Mouse (Mus musculus): Measurements from ENCODE around the gene Ccser1. TPM values are rescaled to one million over a fixed set of nuclear protein-coding genes. Genes with fewer than 3 reads are reported as not detected.
A peak's percentile ranks its signal among the peaks of the same experiment; 100 is the strongest.

Ccser1 gene
- total RNA-seq, 1 experiment = 4.1 TPM

DNA sequence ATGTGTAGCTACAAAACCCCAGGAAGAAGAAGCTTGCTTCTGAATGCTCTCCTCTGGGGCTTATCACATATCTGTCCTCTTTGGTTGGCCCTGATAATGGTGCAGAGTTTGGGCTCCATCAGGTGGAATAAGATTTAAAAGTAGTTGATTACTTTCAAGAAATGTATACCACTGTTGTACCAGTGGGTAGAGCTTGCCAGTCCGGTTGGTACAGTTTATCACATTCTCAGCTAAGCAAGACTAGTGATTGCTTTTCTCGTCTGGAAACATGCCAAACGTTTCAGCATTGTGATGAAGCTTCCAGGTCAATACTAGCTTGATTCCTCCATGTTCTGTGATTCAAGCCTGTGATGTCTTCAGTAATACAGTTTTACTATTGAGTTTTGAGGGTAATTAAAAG, 441.6 kb downstream of the Ccser1 start:
- no peak for TF ChIP-seq MAFK (IDR thresholded peaks at IDR 0.05; ENCODE audit: insufficient read depth, low read depth, low read length)
- no peak for TF ChIP-seq HCFC1 (IDR thresholded peaks at IDR 0.05; ENCODE audit: borderline replicate concordance, insufficient read depth, low read length)
- no peak for TF ChIP-seq ZNF384 (IDR thresholded peaks at IDR 0.05; ENCODE audit: low read depth, low read length)
- no peak for TF ChIP-seq CHD2 (IDR thresholded peaks at IDR 0.05; ENCODE audit: low read depth, low read length)
- no peak for TF ChIP-seq ZC3H11A (IDR thresholded peaks at IDR 0.05; ENCODE audit: borderline replicate concordance, low read depth, low read length)
- H3K9me3 ChIP-seq (ENCODE audit: control insufficient read depth, insufficient read depth, low read depth, low read length) = no peaks in the 10 kb centered on the region
- no peaks in the 10 kb centered on the region for H3K36me3 ChIP-seq (ENCODE audit: control insufficient read depth, insufficient read depth, low read length, poor library complexity, severe bottlenecking)
- H3K9ac ChIP-seq (ENCODE audit: insufficient read depth, low read depth, low read length, poor library complexity, severe bottlenecking) = no peak overlapping the region
- H3K4me3 ChIP-seq (ENCODE audit: insufficient read depth in 1 of 2, low read depth in 1 of 2, low read length in 2 of 2, poor library complexity in 1 of 2, severe bottlenecking in 1 of 2) = no peak overlapping the region
- no peak for DNase-seq (ENCODE audit: low read depth, low spot score)
- no peak overlapping the region for H3K27ac ChIP-seq (ENCODE audit: insufficient read depth, low read depth, low read length, poor library complexity, severe bottlenecking)
- H3K4me1 ChIP-seq (ENCODE audit: control insufficient read depth in 2 of 2, insufficient read depth in 2 of 2, low read length in 2 of 2, poor library complexity in 1 of 2) = no peaks in the 10 kb centered on the region
- in situ Hi-C loops (cut with MboI; ENCODE audit: low sequenced_read_pairs in 2 of 2, unreplicated experiment in 2 of 2) = no loop called here

DNA sequence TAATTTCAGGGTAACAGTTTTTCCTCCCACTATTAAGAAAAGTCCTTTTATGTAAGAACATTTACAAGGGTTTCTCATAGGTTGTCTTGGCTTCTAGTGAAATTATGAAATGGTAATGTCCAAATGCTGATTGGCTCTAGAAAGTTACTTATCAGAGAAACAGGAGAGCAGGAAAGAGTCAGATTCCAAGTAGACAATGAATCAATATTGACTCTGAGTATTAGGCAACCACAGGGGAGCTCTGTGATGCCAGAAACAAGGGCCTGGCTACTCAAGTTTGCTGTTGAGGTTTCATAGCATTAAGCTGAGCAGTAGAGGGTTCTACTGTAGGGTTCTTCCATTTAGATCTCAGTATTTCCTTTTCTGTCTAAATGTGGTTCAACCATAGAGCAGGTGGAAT, 481.3 kb downstream of the Ccser1 start:
- TF ChIP-seq ZC3H11A (IDR thresholded peaks at IDR 0.05; ENCODE audit: borderline replicate concordance, low read depth, low read length) = no peak
- TF ChIP-seq ZNF384 (IDR thresholded peaks at IDR 0.05; ENCODE audit: low read depth, low read length) = no peak
- no peak for TF ChIP-seq MAFK (IDR thresholded peaks at IDR 0.05; ENCODE audit: insufficient read depth, low read depth, low read length)
- no peak overlapping the region for H3K9ac ChIP-seq (ENCODE audit: insufficient read depth, low read depth, low read length, poor library complexity, severe bottlenecking)
- no peaks in the 10 kb centered on the region for H3K36me3 ChIP-seq (ENCODE audit: control insufficient read depth, insufficient read depth, low read length, poor library complexity, severe bottlenecking)
- in situ Hi-C loops (cut with MboI; ENCODE audit: low sequenced_read_pairs in 2 of 2, unreplicated experiment in 2 of 2) = no loop called here
- H3K9me3 ChIP-seq (ENCODE audit: control insufficient read depth, insufficient read depth, low read depth, low read length) = no peaks in the 10 kb centered on the region
- no peak overlapping the region for H3K27ac ChIP-seq (ENCODE audit: insufficient read depth, low read depth, low read length, poor library complexity, severe bottlenecking)
- no peak overlapping the region for H3K4me3 ChIP-seq (ENCODE audit: insufficient read depth in 1 of 2, low read depth in 1 of 2, low read length in 2 of 2, poor library complexity in 1 of 2, severe bottlenecking in 1 of 2)
- no peak for DNase-seq (ENCODE audit: low read depth, low spot score)
- H3K4me1 ChIP-seq (ENCODE audit: control insufficient read depth in 2 of 2, insufficient read depth in 2 of 2, low read length in 2 of 2, poor library complexity in 1 of 2) = no peaks in the 10 kb centered on the region

- no peak for DNase-seq (ENCODE audit: low read depth, low spot score)
- no peak for TF ChIP-seq ZNF384 (IDR thresholded peaks at IDR 0.05; ENCODE audit: low read depth, low read length)
- no peak for TF ChIP-seq ZC3H11A (IDR thresholded peaks at IDR 0.05; ENCODE audit: borderline replicate concordance, low read depth, low read length)
- no peak for TF ChIP-seq CHD2 (IDR thresholded peaks at IDR 0.05; ENCODE audit: low read depth, low read length)
- TF ChIP-seq HCFC1 (IDR thresholded peaks at IDR 0.05; ENCODE audit: borderline replicate concordance, insufficient read depth, low read length) = no peak
- TF ChIP-seq MAFK (IDR thresholded peaks at IDR 0.05; ENCODE audit: insufficient read depth, low read depth, low read length) = no peak
- H3K4me3 ChIP-seq (ENCODE audit: insufficient read depth in 1 of 2, low read depth in 1 of 2, low read length in 2 of 2, poor library complexity in 1 of 2, severe bottlenecking in 1 of 2) = no peak overlapping the region
- no peaks in the 10 kb centered on the region for H3K9me3 ChIP-seq (ENCODE audit: control insufficient read depth, insufficient read depth, low read depth, low read length)
- in situ Hi-C loops (cut with MboI; ENCODE audit: low sequenced_read_pairs in 2 of 2, unreplicated experiment in 2 of 2) = no loop called here
- no peaks in the 10 kb centered on the region for H3K4me1 ChIP-seq (ENCODE audit: control insufficient read depth in 2 of 2, insufficient read depth in 2 of 2, low read length in 2 of 2, poor library complexity in 1 of 2)
- H3K9ac ChIP-seq (ENCODE audit: insufficient read depth, low read depth, low read length, poor library complexity, severe bottlenecking) = no peak overlapping the region
- H3K36me3 ChIP-seq (ENCODE audit: control insufficient read depth, insufficient read depth, low read length, poor library complexity, severe bottlenecking) = no peaks in the 10 kb centered on the region
- H3K27ac ChIP-seq (ENCODE audit: insufficient read depth, low read depth, low read length, poor library complexity, severe bottlenecking) = no peak overlapping the region
These were observed 484.4 kb downstream of the Ccser1 start for GRCm38 (mm10) chr6:61664572-61664971.

DNA sequence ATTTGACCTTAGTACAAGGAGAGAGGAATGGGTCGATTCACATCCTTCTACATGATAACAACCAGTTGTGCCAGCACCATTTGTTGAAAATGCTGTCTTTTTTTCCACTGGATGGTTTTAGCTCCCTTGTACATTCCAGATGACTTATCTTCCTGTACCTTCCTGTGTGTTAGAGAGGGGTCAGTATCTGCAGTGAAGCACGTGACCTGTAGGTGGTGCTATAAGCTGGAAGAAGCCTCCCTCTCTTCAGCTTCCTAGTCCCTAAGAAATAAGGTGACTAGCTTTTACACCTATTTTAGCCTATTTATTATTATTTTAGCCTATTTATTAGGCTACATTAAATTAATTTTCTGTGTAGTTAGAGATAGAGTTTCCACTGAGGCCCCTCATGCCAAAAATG, 506.9 kb downstream of the Ccser1 start:
- Histone ChIP-seq H3K36me3 (ENCODE audit: control insufficient read depth, insufficient read depth, low read length, poor library complexity, severe bottlenecking) (no peaks in the 10 kb centered on the region), H3K4me1 (ENCODE audit: control insufficient read depth in 2 of 2, insufficient read depth in 2 of 2, low read length in 2 of 2, poor library complexity in 1 of 2) (no peaks in the 10 kb centered on the region), H3K27ac (ENCODE audit: insufficient read depth, low read depth, low read length, poor library complexity, severe bottlenecking) (no peak overlapping the region), H3K9ac (ENCODE audit: insufficient read depth, low read depth, low read length, poor library complexity, severe bottlenecking) (no peak overlapping the region), H3K9me3 (ENCODE audit: control insufficient read depth, insufficient read depth, low read depth, low read length) (no peaks in the 10 kb centered on the region), H3K4me3 (ENCODE audit: insufficient read depth in 1 of 2, low read depth in 1 of 2, low read length in 2 of 2, poor library complexity in 1 of 2, severe bottlenecking in 1 of 2) (no peak overlapping the region)
- in situ Hi-C loops (cut with MboI; ENCODE audit: low sequenced_read_pairs in 2 of 2, unreplicated experiment in 2 of 2) = no loop called here
- TF ChIP-seq CHD2 (IDR thresholded peaks at IDR 0.05; ENCODE audit: low read depth, low read length) (no peak), ZC3H11A (IDR thresholded peaks at IDR 0.05; ENCODE audit: borderline replicate concordance, low read depth, low read length) (no peak), ZNF384 (IDR thresholded peaks at IDR 0.05; ENCODE audit: low read depth, low read length) (no peak), MAFK (IDR thresholded peaks at IDR 0.05; ENCODE audit: insufficient read depth, low read depth, low read length) (no peak), HCFC1 (IDR thresholded peaks at IDR 0.05; ENCODE audit: borderline replicate concordance, insufficient read depth, low read length) (no peak)
- peak; percentile 36 for DNase-seq (ENCODE audit: low read depth, low spot score)

GRCm38 (mm10) chr6:61703003-61703402, 522.9 kb downstream of the Ccser1 start:
- in situ Hi-C loops (cut with MboI; ENCODE audit: low sequenced_read_pairs in 2 of 2, unreplicated experiment in 2 of 2) = no loop called here
- H3K9ac ChIP-seq (ENCODE audit: insufficient read depth, low read depth, low read length, poor library complexity, severe bottlenecking) = no peak overlapping the region
- no peaks in the 10 kb centered on the region for H3K4me1 ChIP-seq (ENCODE audit: control insufficient read depth in 2 of 2, insufficient read depth in 2 of 2, low read length in 2 of 2, poor library complexity in 1 of 2)
- H3K4me3 ChIP-seq (ENCODE audit: insufficient read depth in 1 of 2, low read depth in 1 of 2, low read length in 2 of 2, poor library complexity in 1 of 2, severe bottlenecking in 1 of 2) = no peak overlapping the region
- no peaks in the 10 kb centered on the region for H3K9me3 ChIP-seq (ENCODE audit: control insufficient read depth, insufficient read depth, low read depth, low read length)
- H3K27ac ChIP-seq (ENCODE audit: insufficient read depth, low read depth, low read length, poor library complexity, severe bottlenecking) = no peak overlapping the region
- no peaks in the 10 kb centered on the region for H3K36me3 ChIP-seq (ENCODE audit: control insufficient read depth, insufficient read depth, low read length, poor library complexity, severe bottlenecking)
- TF ChIP-seq CHD2 (IDR thresholded peaks at IDR 0.05; ENCODE audit: low read depth, low read length) (no peak), HCFC1 (IDR thresholded peaks at IDR 0.05; ENCODE audit: borderline replicate concordance, insufficient read depth, low read length) (no peak), ZC3H11A (IDR thresholded peaks at IDR 0.05; ENCODE audit: borderline replicate concordance, low read depth, low read length) (no peak), ZNF384 (IDR thresholded peaks at IDR 0.05; ENCODE audit: low read depth, low read length) (no peak), MAFK (IDR thresholded peaks at IDR 0.05; ENCODE audit: insufficient read depth, low read depth, low read length) (no peak)
- DNase-seq (ENCODE audit: low read depth, low spot score) = no peak

Measured in ES-E14 (cell line).